Mouse (Mus musculus) spleen, adult 2 months (tissue): ENCODE measurements around the gene Olfr839-ps1.

Experiments
- CTCF ChIP-seq: fragments of 200-500 bp; IDR thresholded peaks from 2 replicates; pipeline ENCODE4 v1.5.1; 2011; ENCODE audit warnings: mild to moderate bottlenecking, inconsistent platforms; ENCODE audit not compliant: insufficient read depth, insufficient read length, insufficient replicate concordance; ENCODE audit errors: extremely low read depth
- POLR2A ChIP-seq: fragments of 200-500 bp; IDR thresholded peaks from 2 replicates; pipeline ENCODE4 v1.6.1; 2011; ENCODE audit warnings: low read depth, low read length, inconsistent platforms

- no peak for TF ChIP-seq CTCF
- TF ChIP-seq POLR2A, result no peak
Measured at GRCm38 (mm10) chr9:19120082-19120481, 57.0 kb downstream of the Olfr839-ps1 start, which contains the start of gene Olfr836.
